18 mouse cellular contexts compared by ENCODE assay signal in genomic region chr11:90627751-90628150, GRCm38 (mm10).
"Had no signal": no experiment of that assay in that cellular context is flagged by ENCODE, and none has a peak within 500 bp of the region (broad histone marks: within the 10 kb centered on the region; RNA-seq: fewer than 3 reads in every experiment).

No protein-coding gene starts in this region.

- ATAC-seq: midbrain, embryonic 16.5 days had no signal

- H3K36me3 ChIP-seq: midbrain, embryonic 12.5 days; neural tube, embryonic 13.5 days; neural tube, embryonic 15.5 days had no signal

- H3K27me3 ChIP-seq: midbrain, embryonic 12.5 days; neural tube, embryonic 13.5 days; neural tube, embryonic 15.5 days had no signal

- H3K4me2 ChIP-seq: lung, embryonic 14.5 days; midbrain, embryonic 12.5 days; neural tube, embryonic 13.5 days; neural tube, embryonic 15.5 days had no signal

- H3K27ac ChIP-seq: midbrain, embryonic 12.5 days; neural tube, embryonic 13.5 days; neural tube, embryonic 15.5 days had no signal

- H3K4me3 ChIP-seq: midbrain, embryonic 12.5 days; myocyte; neural tube, embryonic 13.5 days; neural tube, embryonic 15.5 days had no signal

- DNase-seq: lung, adult 18-20 months; lung, embryonic 14.5 days; lung, postnatal 10 days; lung, postnatal 4 days; midbrain, embryonic 14.5 days; retina, postnatal 1 day; right cerebral cortex, adult 18-20 months; right cerebral cortex, postnatal 25 days; right cerebral cortex, postnatal 4 days; spleen, adult 18-20 months; thymus, adult 18-20 months; thymus, postnatal 14 days; thymus, postnatal 36 days had no signal

- H3K4me1 ChIP-seq: midbrain, embryonic 12.5 days had no signal

- H3K9me3 ChIP-seq: midbrain, embryonic 12.5 days; neural tube, embryonic 13.5 days; neural tube, embryonic 15.5 days had no signal

- H3K9ac ChIP-seq: lung, embryonic 14.5 days; midbrain, embryonic 12.5 days; neural tube, embryonic 13.5 days; neural tube, embryonic 15.5 days had no signal
